Mouse (Mus musculus) thymus, postnatal 4 days (tissue): ENCODE measurements around the gene Prkce.
A peak's percentile ranks its signal among the peaks of the same experiment; 100 is the strongest.

Source experiments
- DNase-seq: peaks from one replicate; pipeline ENCODE4 v3.0.0; 2021

The Prkce gene

GRCm38 (mm10) chr17:86167320-86168230 is at the start of gene Prkce:
Prkce (plus strand) TSS chr17:86167785.
- DNase-seq: peak; percentile 82

GRCm38 (mm10) chr17:86123146-86123545 is 44.4 kb upstream of the Prkce start:
- DNase-seq: no peak

- peak; percentile 9 for DNase-seq
Observed at GRCm38 (mm10) chr17:86125908-86126307, 41.7 kb upstream of the Prkce start.

GRCm38 (mm10) chr17:86128198-86128597 is 39.4 kb upstream of the Prkce start:
- DNase-seq: no peak

- no peak for DNase-seq
Observed at GRCm38 (mm10) chr17:86132534-86132933, 35.1 kb upstream of the Prkce start.

- no peak for DNase-seq
Observed at GRCm38 (mm10) chr17:86134461-86134860, 33.1 kb upstream of the Prkce start.

GRCm38 (mm10) chr17:86135835-86136234 is 31.8 kb upstream of the Prkce start:
- no peak for DNase-seq

GRCm38 (mm10) chr17:86144537-86145078 is 23.0 kb upstream of the Prkce start:
- DNase-seq: no peak

GRCm38 (mm10) chr17:86145079-86145951 is 22.3 kb upstream of the Prkce start, which contains the start of gene Srbd1:
Srbd1 (minus strand) TSS chr17:86145175.
- DNase-seq: peak; percentile 92

- no peak for DNase-seq
Observed at GRCm38 (mm10) chr17:86149726-86150125, 17.9 kb upstream of the Prkce start.

GRCm38 (mm10) chr17:86150867-86151348 is 16.7 kb upstream of the Prkce start:
- DNase-seq: peak; percentile 30

- no peak for DNase-seq
Observed at GRCm38 (mm10) chr17:86156999-86157398, 10.6 kb upstream of the Prkce start.

- DNase-seq: no peak
Observed at GRCm38 (mm10) chr17:86162672-86163071, 4.9 kb upstream of the Prkce start.

- DNase-seq: no peak
Observed at GRCm38 (mm10) chr17:86164416-86164815, 3.2 kb upstream of the Prkce start.

GRCm38 (mm10) chr17:86166051-86166566 is 1.5 kb upstream of the Prkce start:
- DNase-seq: peak; percentile 14

GRCm38 (mm10) chr17:86166567-86167319 is 842 bp upstream of the Prkce start:
- DNase-seq: peak; percentile 74

- DNase-seq: peak; percentile 62
Observed at GRCm38 (mm10) chr17:86168231-86168981, 821 bp downstream of the Prkce start.

GRCm38 (mm10) chr17:86169092-86169491 is 1.5 kb downstream of the Prkce start:
- no peak for DNase-seq

GRCm38 (mm10) chr17:86170164-86170958 is 2.8 kb downstream of the Prkce start:
- no peak for DNase-seq

- DNase-seq: no peak
Observed at GRCm38 (mm10) chr17:86175516-86175915, 7.9 kb downstream of the Prkce start.
